In the genomic region with DNA sequence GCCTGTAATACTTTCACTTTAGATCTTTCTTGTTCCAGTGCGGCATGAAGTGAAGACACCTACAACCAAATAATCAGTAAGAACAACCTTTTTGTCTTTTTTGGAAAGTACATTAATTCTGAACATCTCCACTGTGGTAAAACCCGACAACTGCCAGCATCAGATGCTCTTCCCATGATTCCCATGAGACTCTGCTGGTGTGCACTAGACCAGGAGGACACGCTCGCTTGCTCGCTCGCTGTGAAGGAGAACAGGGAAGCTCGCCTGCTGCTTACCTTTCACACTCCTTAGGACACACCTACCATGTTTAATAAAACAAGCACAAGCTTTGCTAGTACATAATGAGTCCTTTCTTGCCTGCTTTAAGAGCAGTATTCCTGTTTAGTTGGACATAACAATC, we compare ENCODE assay signal across 21 mouse cellular contexts. TPM values are rescaled to one million over a fixed set of nuclear protein-coding genes. Genes with fewer than 3 reads are reported as not detected.
DNase-seq lines count a peak whose midpoint lies in the region.
"Had no signal": no experiment of that assay in that cellular context is flagged by ENCODE, and none has a peak within 500 bp of the region (broad histone marks: within the 10 kb centered on the region; RNA-seq: fewer than 3 reads in every experiment).

No protein-coding gene starts in this region.

- no peak overlapping the region for H3K4me3 ChIP-seq in heart, embryonic 10.5 days
- H3K4me3 ChIP-seq: embryonic facial prominence, embryonic 13.5 days; embryonic facial prominence, embryonic 15.5 days; erythroblast, embryonic 14.5 days; forebrain, embryonic 10.5 days; forebrain, embryonic 12.5 days had no signal

- H3K4me1 ChIP-seq in heart, embryonic 10.5 days = no peaks in the 10 kb centered on the region
- H3K4me1 ChIP-seq: embryonic facial prominence, embryonic 13.5 days; embryonic facial prominence, embryonic 15.5 days; forebrain, embryonic 10.5 days; forebrain, embryonic 12.5 days had no signal

- H3K9me3 ChIP-seq in heart, embryonic 10.5 days = no peaks in the 10 kb centered on the region
- H3K9me3 ChIP-seq: embryonic facial prominence, embryonic 13.5 days; embryonic facial prominence, embryonic 15.5 days; forebrain, embryonic 10.5 days; forebrain, embryonic 12.5 days had no signal

- peak; percentile 59 for DNase-seq in heart, embryonic 10.5 days (ENCODE audit: low spot score)
- no peak for DNase-seq in heart, postnatal 10 days
- DNase-seq in retina, embryonic 14.5 days (ENCODE audit: low spot score) = peak; percentile 8
- no peak for DNase-seq in retina, postnatal 1 day
- no peak for DNase-seq in kidney, postnatal 10 days
- DNase-seq: adrenal gland, adult 2 months; adrenal gland, postnatal 10 days; adrenal gland, postnatal 25 days; B cell, adult 2 months; cerebellum, adult 11 months; cerebellum, adult 18-20 months; cerebellum, adult 8-10 months; cerebellum, adult 9-11 months; cerebellum, postnatal 14 days; cerebellum, postnatal 36 days; embryo, embryonic 11 days had no signal

- no peak overlapping the region for H3K27ac ChIP-seq in heart, embryonic 10.5 days
- H3K27ac ChIP-seq: embryonic facial prominence, embryonic 13.5 days; embryonic facial prominence, embryonic 15.5 days; forebrain, embryonic 10.5 days; forebrain, embryonic 12.5 days had no signal

- WGBS in heart, embryonic 10.5 days = 92% methylated on average over 7 of the region's 7 CpGs

- intact Hi-C loops in heart, postnatal 10 days (cut with DNase I) = no loop called here

- H3K36me3 ChIP-seq in heart, embryonic 10.5 days = peaks cover 10% of the 10 kb centered on the region; the same call in 1 of the 2 replicates

- no peaks in the 10 kb centered on the region for H3K27me3 ChIP-seq in heart, embryonic 10.5 days (ENCODE audit: insufficient read depth, poor library complexity, severe bottlenecking)
- H3K27me3 ChIP-seq: embryonic facial prominence, embryonic 13.5 days; embryonic facial prominence, embryonic 15.5 days; forebrain, embryonic 12.5 days had no signal

RNA-seq across cellular contexts. Expression of a gene that starts 21.1 kb away (rescaled TPM):
- polyA plus RNA-seq in heart, embryonic 10.5 days (2016; fragmentation: Nextera tagmentation; extraction: Ambion mirVana) = 100 and 119 TPM in 2 replicates
- 10 to 100 TPM; 64.2 to 65.1 TPM for total RNA-seq in heart, postnatal 10 days (2021)

RNA-seq across cellular contexts. Expression of a gene that starts 39.0 kb away (rescaled TPM):
- 17.2 and 18.0 TPM in 2 replicates for polyA plus RNA-seq in heart, embryonic 10.5 days (2016; fragmentation: Nextera tagmentation; extraction: Ambion mirVana)
- 10 to 100 TPM; 25.7 to 26.4 TPM for total RNA-seq in heart, postnatal 10 days (2021)

Comparison
In these comparisons a context has a peak if more than half of its experiments do, and no peak if none do; other contexts are left out.
1. DNase-seq: peak in heart, embryonic 10.5 days (single experiment) and retina, embryonic 14.5 days (single experiment); none in heart, postnatal 10 days (0 of 2), retina, postnatal 1 day (single experiment) and kidney, postnatal 10 days (single experiment).